Mouse (Mus musculus) CH12.LX (cell line): Measurements from ENCODE around the gene Tmpo.

Source experiments
- CHD1 ChIP-seq: IDR thresholded peaks from 2 replicates; pipeline ENCODE4 v1.6.1; 2012; ENCODE audit warnings: low read depth, low read length, improper control_type of control experiment, inconsistent platforms
- CTCF ChIP-seq, 2 experiments: IDR thresholded peaks in 1 of 2; conservative IDR thresholded peaks in 1 of 2; 2 replicates each; pipeline ENCODE4 v1.5.1; 2011 to 2012; ENCODE audit warnings: low read depth in 2 of 2, low read length in 2 of 2, improper control_type of control experiment in 1 of 2, inconsistent platforms in 1 of 2, mild to moderate bottlenecking in 1 of 2, moderate library complexity in 1 of 2
- E2F4 ChIP-seq: IDR thresholded peaks from 2 replicates; pipeline ENCODE4 v1.6.1; 2011; ENCODE audit warnings: low read depth, low read length, improper control_type of control experiment; ENCODE audit not compliant: insufficient replicate concordance
- MAZ ChIP-seq: IDR thresholded peaks from 2 replicates; pipeline ENCODE4 v1.6.1; 2012; ENCODE audit warnings: low read depth, mild to moderate bottlenecking, inconsistent platforms, low read length, improper control_type of control experiment, moderate library complexity
- POLR2A ChIP-seq: IDR thresholded peaks from 2 replicates; pipeline ENCODE4 v1.6.1; 2011; ENCODE audit warnings: low read depth, mild to moderate bottlenecking, improper control_type of control experiment, low read length
- RAD21 ChIP-seq: IDR thresholded peaks from 2 replicates; pipeline ENCODE4 v1.6.1; 2011; ENCODE audit warnings: low read depth, mild to moderate bottlenecking, low read length, improper control_type of control experiment, moderate library complexity
- SMC3 ChIP-seq: IDR thresholded peaks from 2 replicates; pipeline ENCODE4 v1.6.1; 2011; ENCODE audit warnings: low read depth, low read length, improper control_type of control experiment
- USF1 ChIP-seq: IDR thresholded peaks from 2 replicates; pipeline ENCODE4 v1.6.1; 2014; ENCODE audit warnings: low read depth, mild to moderate bottlenecking, inconsistent platforms, low read length, improper control_type of control experiment
- ZC3H11A ChIP-seq: IDR thresholded peaks from 2 replicates; pipeline ENCODE4 v1.6.1; 2012; ENCODE audit warnings: low read depth, mild to moderate bottlenecking, inconsistent platforms, low read length, improper control_type of control experiment

DNA sequence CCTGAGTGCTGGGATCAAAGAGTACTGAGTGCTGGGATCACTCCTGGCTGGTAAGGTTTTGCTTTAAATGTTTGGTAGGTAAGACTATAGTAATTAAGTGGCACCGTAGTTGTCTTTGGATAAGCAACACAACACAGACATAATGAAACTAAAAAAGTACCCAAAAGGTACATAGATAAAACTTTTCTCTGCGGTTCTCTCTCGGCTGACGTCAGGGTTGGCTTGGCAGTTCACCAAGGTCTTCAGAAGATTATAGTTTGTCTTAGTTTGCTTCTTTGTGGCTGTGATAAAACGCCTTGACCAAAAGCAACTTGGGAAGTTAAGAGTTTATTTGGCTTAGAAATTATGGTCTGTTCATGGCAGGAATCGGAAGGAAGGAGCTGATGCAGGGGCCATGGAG lies 8.4 kb upstream of the Tmpo start:
- TF ChIP-seq CTCF (conservative IDR thresholded peaks at IDR 0.05 in 1 of 2, IDR thresholded peaks at IDR 0.05 in 1 of 2; ENCODE audit: low read depth in 2 of 2, low read length in 2 of 2) (no peak), POLR2A (no peak), MAZ (no peak), ZC3H11A (no peak), USF1 (no peak), E2F4 (no peak), SMC3 (no peak), RAD21 (no peak), CHD1 (no peak)
